Mouse (Mus musculus): ENCODE measurements around the gene Tnc. TPM values are rescaled to one million over a fixed set of nuclear protein-coding genes. Genes with fewer than 3 reads are reported as not detected.

Gene Tnc
- polyA plus RNA-seq, 1 experiment: 849 TPM

- H3K4me1 ChIP-seq (ENCODE audit: control insufficient read depth, insufficient read depth, low read length): peaks cover 6% of the 10 kb centered on the region
- TF ChIP-seq CTCF (IDR thresholded peaks at IDR 0.05; ENCODE audit: borderline replicate concordance, insufficient read depth, low read length): no peak
- TF ChIP-seq POLR2A (IDR thresholded peaks at IDR 0.05; ENCODE audit: low read depth, low read length): no peak
- no peak overlapping the region; the same call in 1 of the 2 replicates for H3K27ac ChIP-seq (ENCODE audit: insufficient read depth, low read length)
- H3K4me3 ChIP-seq (ENCODE audit: insufficient read depth, low read length): no peak overlapping the region
Measured at GRCm38 (mm10) chr4:64034724-64035123, 12.1 kb downstream of the Tnc start.

DNA sequence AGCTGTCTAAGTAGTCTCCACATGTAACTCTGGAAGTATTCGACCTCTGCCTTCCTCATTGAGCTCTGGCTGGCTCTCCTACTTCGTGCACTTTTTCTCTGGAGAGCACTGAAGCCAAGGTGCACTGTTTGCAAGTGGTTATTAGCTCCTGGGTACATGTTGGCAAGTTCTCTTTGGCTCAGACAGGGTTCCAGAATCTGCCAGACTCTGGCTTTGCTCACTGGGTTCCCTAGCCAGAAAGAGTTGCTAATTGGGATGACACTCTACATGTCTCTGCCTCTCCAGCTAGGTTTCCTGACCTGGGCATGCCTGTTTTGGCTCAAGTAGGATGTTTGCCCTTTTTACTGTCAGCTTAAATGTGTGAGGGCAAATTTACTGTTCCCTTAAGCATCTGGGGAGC, 13.6 kb downstream of the Tnc start:
- H3K4me1 ChIP-seq (ENCODE audit: control insufficient read depth, insufficient read depth, low read length): peaks cover 6% of the 10 kb centered on the region
- TF ChIP-seq CTCF (IDR thresholded peaks at IDR 0.05; ENCODE audit: borderline replicate concordance, insufficient read depth, low read length) (no peak), POLR2A (IDR thresholded peaks at IDR 0.05; ENCODE audit: low read depth, low read length) (no peak)
- H3K4me3 ChIP-seq (ENCODE audit: insufficient read depth, low read length): no peak overlapping the region
- H3K27ac ChIP-seq (ENCODE audit: insufficient read depth, low read length): no peak overlapping the region

DNA sequence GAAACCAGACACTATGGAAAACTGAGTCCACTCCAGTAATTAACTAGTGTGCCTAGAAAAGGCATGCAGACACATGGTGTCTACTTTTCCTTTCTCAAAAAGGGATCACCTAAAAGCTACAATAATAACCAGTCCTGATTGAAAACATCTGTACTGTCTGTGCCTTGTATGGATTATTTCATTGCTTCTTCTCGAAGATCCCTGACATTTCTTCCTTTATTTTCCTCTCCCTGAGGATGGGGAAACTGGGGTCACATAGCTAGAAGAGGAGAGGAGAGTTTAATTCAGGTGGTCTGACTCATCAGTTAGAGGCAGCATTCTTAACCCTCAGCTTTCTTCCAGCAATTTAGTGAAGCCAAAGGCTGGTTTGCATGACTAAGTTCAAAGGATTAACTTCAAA, 17.3 kb downstream of the Tnc start:
- no peak for TF ChIP-seq POLR2A (IDR thresholded peaks at IDR 0.05; ENCODE audit: low read depth, low read length)
- no peak for TF ChIP-seq CTCF (IDR thresholded peaks at IDR 0.05; ENCODE audit: borderline replicate concordance, insufficient read depth, low read length)
- H3K4me1 ChIP-seq (ENCODE audit: control insufficient read depth, insufficient read depth, low read length): peaks cover 12% of the 10 kb centered on the region
- H3K27ac ChIP-seq (ENCODE audit: insufficient read depth, low read length): peak overlapping the region; percentile 93
- H3K4me3 ChIP-seq (ENCODE audit: insufficient read depth, low read length): no peak overlapping the region

GRCm38 (mm10) chr4:64025591-64025990, 21.2 kb downstream of the Tnc start:
- TF ChIP-seq POLR2A (IDR thresholded peaks at IDR 0.05; ENCODE audit: low read depth, low read length): no peak
- TF ChIP-seq CTCF (IDR thresholded peaks at IDR 0.05; ENCODE audit: borderline replicate concordance, insufficient read depth, low read length): no peak
- Histone ChIP-seq H3K4me3 (ENCODE audit: insufficient read depth, low read length) (no peak overlapping the region), H3K27ac (ENCODE audit: insufficient read depth, low read length) (peak overlapping the region; percentile 67), H3K4me1 (ENCODE audit: control insufficient read depth, insufficient read depth, low read length) (peaks cover 13% of the 10 kb centered on the region)

- TF ChIP-seq POLR2A (IDR thresholded peaks at IDR 0.05; ENCODE audit: low read depth, low read length) (no peak), CTCF (IDR thresholded peaks at IDR 0.05; ENCODE audit: borderline replicate concordance, insufficient read depth, low read length) (no peak)
- Histone ChIP-seq H3K4me1 (ENCODE audit: control insufficient read depth, insufficient read depth, low read length) (peaks cover 9% of the 10 kb centered on the region), H3K27ac (ENCODE audit: insufficient read depth, low read length) (peak overlapping the region; percentile 85), H3K4me3 (ENCODE audit: insufficient read depth, low read length) (no peak overlapping the region)
Measured at GRCm38 (mm10) chr4:64024041-64024779, 22.6 kb downstream of the Tnc start.

GRCm38 (mm10) chr4:64020930-64021589, 25.8 kb downstream of the Tnc start:
- peaks cover 6% of the 10 kb centered on the region for H3K4me1 ChIP-seq (ENCODE audit: control insufficient read depth, insufficient read depth, low read length)
- no peak overlapping the region for H3K4me3 ChIP-seq (ENCODE audit: insufficient read depth, low read length)
- no peak overlapping the region for H3K27ac ChIP-seq (ENCODE audit: insufficient read depth, low read length)
- no peak for TF ChIP-seq POLR2A (IDR thresholded peaks at IDR 0.05; ENCODE audit: low read depth, low read length)

DNA sequence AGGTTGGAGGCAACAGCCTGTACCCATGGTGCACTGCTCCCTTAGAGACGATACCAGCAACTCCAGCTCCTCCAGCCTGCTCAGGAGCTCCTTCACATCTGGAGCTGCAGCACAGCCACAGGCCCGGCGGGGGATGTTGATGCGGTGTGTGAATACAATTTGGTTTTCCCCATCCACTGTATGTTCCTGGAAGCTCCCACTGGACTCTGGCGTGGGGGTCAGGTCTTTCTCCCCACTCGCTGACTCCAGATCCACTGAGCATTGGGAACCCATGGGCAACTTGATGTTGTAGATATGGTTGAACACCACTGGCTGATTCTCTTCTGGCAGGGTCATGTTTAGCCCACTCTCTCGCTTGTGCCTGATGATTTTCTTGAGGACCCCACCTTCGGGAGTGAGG, 26.7 kb downstream of the Tnc start:
- H3K27ac ChIP-seq (ENCODE audit: insufficient read depth, low read length): no peak overlapping the region
- no peak for TF ChIP-seq CTCF (IDR thresholded peaks at IDR 0.05; ENCODE audit: borderline replicate concordance, insufficient read depth, low read length)
- TF ChIP-seq POLR2A (IDR thresholded peaks at IDR 0.05; ENCODE audit: low read depth, low read length): no peak

DNA sequence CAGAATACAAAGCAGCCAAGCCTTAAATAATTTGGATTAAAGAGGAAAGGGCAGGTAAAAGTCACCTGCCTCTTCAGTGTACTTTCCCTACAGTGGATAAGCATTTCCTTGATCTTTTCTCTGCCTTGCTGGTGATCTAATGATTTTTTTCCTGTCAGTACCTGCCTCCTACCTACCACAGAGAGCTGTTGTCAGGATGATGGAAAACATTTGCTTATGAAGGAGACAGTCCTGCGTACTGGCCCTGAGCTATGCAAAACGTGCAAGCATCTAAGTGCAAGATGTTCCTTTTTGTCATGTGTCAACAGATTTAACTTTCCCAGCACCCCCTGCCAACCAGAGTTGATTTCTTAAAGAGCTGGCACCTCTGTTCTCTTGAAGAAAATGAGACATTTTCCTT, 35.5 kb downstream of the Tnc start:
- peaks cover 2% of the 10 kb centered on the region; the same call in 1 of the 2 replicates for H3K4me1 ChIP-seq (ENCODE audit: control insufficient read depth, insufficient read depth, low read length)
- H3K27ac ChIP-seq (ENCODE audit: insufficient read depth, low read length): no peak overlapping the region
- no peak overlapping the region for H3K4me3 ChIP-seq (ENCODE audit: insufficient read depth, low read length)
- TF ChIP-seq POLR2A (IDR thresholded peaks at IDR 0.05; ENCODE audit: low read depth, low read length) (no peak), CTCF (IDR thresholded peaks at IDR 0.05; ENCODE audit: borderline replicate concordance, insufficient read depth, low read length) (no peak)

More for the DNA sequence above, 26.7 kb downstream of the Tnc start:
- Histone ChIP-seq H3K4me1 (ENCODE audit: control insufficient read depth, insufficient read depth, low read length) (peaks cover 3% of the 10 kb centered on the region), H3K4me3 (ENCODE audit: insufficient read depth, low read length) (no peak overlapping the region)

GRCm38 (mm10) chr4:64009936-64010335, 36.9 kb downstream of the Tnc start:
- Histone ChIP-seq H3K27ac (ENCODE audit: insufficient read depth, low read length) (peak overlapping the region; percentile 81), H3K4me3 (ENCODE audit: insufficient read depth, low read length) (no peak overlapping the region), H3K4me1 (ENCODE audit: control insufficient read depth, insufficient read depth, low read length) (peaks cover 2% of the 10 kb centered on the region; the same call in 1 of the 2 replicates)
- no peak for TF ChIP-seq POLR2A (IDR thresholded peaks at IDR 0.05; ENCODE audit: low read depth, low read length)
- no peak for TF ChIP-seq CTCF (IDR thresholded peaks at IDR 0.05; ENCODE audit: borderline replicate concordance, insufficient read depth, low read length)

DNA sequence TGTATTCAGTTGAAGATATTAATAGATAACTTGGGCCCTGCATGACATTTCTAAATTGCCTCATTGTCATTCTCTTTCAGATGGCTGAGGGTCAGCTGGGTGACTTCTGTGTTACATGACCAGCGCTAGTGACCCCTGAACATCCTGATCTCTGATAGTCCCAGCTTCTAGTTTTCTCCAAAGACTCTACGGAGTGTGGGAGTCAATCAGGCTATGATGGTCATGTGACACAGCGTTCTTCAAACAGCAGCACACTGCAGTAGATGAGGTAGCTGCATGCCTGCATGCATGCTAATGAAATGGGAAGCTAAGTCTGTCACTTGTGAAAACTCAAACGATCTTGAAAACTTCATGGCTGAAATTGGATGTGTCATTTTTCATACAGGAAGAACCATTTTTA, 41.6 kb downstream of the Tnc start:
- Histone ChIP-seq H3K4me1 (ENCODE audit: control insufficient read depth, insufficient read depth, low read length) (no peaks in the 10 kb centered on the region), H3K4me3 (ENCODE audit: insufficient read depth, low read length) (no peak overlapping the region), H3K27ac (ENCODE audit: insufficient read depth, low read length) (no peak overlapping the region)
- TF ChIP-seq CTCF (IDR thresholded peaks at IDR 0.05; ENCODE audit: borderline replicate concordance, insufficient read depth, low read length) (no peak), POLR2A (IDR thresholded peaks at IDR 0.05; ENCODE audit: low read depth, low read length) (no peak)

All from embryonic fibroblast, embryonic 13.5 days (primary cell).